Mouse (Mus musculus): ENCODE data around the gene Wdr18. TPM values are rescaled to one million over a fixed set of nuclear protein-coding genes. Genes with fewer than 3 reads are reported as not detected.
A peak's percentile ranks its signal among the peaks of the same experiment; 100 is the strongest.

The Wdr18 gene
- polyA plus RNA-seq, 1 experiment from 2014 or later = 80.2 TPM

GRCm38 (mm10) chr10:79986963-79987362, 27.0 kb downstream of the Wdr18 start:
- Histone ChIP-seq H3K36me3 (ENCODE audit: poor library complexity, severe bottlenecking) (no peaks in the 10 kb centered on the region), H3K9ac (0 out of 2 replicates have a peak overlapping the region, but pooled peaks have one; percentile 2), H3K4me1 (peaks cover 36% of the 10 kb centered on the region), H3K27me3 (peaks cover 48% of the 10 kb centered on the region), H3K4me3 (peak overlapping the region; percentile 10; the same call in 1 of the 2 replicates), H3K4me2 (peak overlapping the region; percentile 86), H3K9me3 (replicated peaks) (peaks cover 11% of the 10 kb centered on the region), H3K27ac (no peak overlapping the region)
- 2% methylated on average over 11 of the region's 11 CpGs for WGBS
- no peak for ATAC-seq

GRCm38 (mm10) chr10:79987771-79988505, 28.0 kb downstream of the Wdr18 start:
- no peaks in the 10 kb centered on the region for H3K36me3 ChIP-seq (ENCODE audit: poor library complexity, severe bottlenecking)
- peaks cover 48% of the 10 kb centered on the region for H3K27me3 ChIP-seq
- peaks cover 11% of the 10 kb centered on the region for H3K9me3 ChIP-seq (replicated peaks)
- H3K4me3 ChIP-seq = peak overlapping the region; percentile 42
- H3K4me1 ChIP-seq = peaks cover 29% of the 10 kb centered on the region
- no peak overlapping the region for H3K27ac ChIP-seq
- peak overlapping the region; percentile 60 for H3K9ac ChIP-seq
- 11% methylated on average over 27 of the region's 27 CpGs for WGBS
- H3K4me2 ChIP-seq = peak overlapping the region; percentile 58
- no peak for ATAC-seq

- H3K36me3 ChIP-seq (ENCODE audit: poor library complexity, severe bottlenecking) = no peaks in the 10 kb centered on the region
- H3K4me3 ChIP-seq = peak within 1 kb of the TSS; percentile 42
- peaks cover 22% of the 10 kb centered on the region for H3K4me1 ChIP-seq
- WGBS = 2% methylated on average over 42 of the region's 59 CpGs
- H3K4me2 ChIP-seq = peak within 1 kb of the TSS; percentile 58
- ATAC-seq = no peak
- peaks cover 48% of the 10 kb centered on the region for H3K27me3 ChIP-seq
- peaks cover 11% of the 10 kb centered on the region for H3K9me3 ChIP-seq (replicated peaks)
- H3K27ac ChIP-seq = no peak within 1 kb of the TSS
- peak within 1 kb of the TSS; percentile 60 for H3K9ac ChIP-seq
Measured at GRCm38 (mm10) chr10:79988506-79989271, 28.7 kb downstream of the Wdr18 start, which contains the start of gene Cnn2. Cnn2 (plus strand) TSS chr10:79988584.

- H3K4me1 ChIP-seq = peaks cover 24% of the 10 kb centered on the region
- no peak overlapping the region for H3K27ac ChIP-seq
- peak overlapping the region; percentile 42; the same call in 1 of the 2 replicates for H3K4me3 ChIP-seq
- H3K27me3 ChIP-seq = peaks cover 48% of the 10 kb centered on the region
- H3K4me2 ChIP-seq = peak overlapping the region; percentile 58; the same call in 1 of the 2 replicates
- WGBS = 29% methylated on average over 8 of the region's 8 CpGs
- ATAC-seq = no peak
- peaks cover 11% of the 10 kb centered on the region for H3K9me3 ChIP-seq (replicated peaks)
- no peak overlapping the region for H3K9ac ChIP-seq
- H3K36me3 ChIP-seq (ENCODE audit: poor library complexity, severe bottlenecking) = no peaks in the 10 kb centered on the region
Measured at GRCm38 (mm10) chr10:79989272-79989786, 29.4 kb downstream of the Wdr18 start.

- peaks cover 27% of the 10 kb centered on the region for H3K4me1 ChIP-seq
- H3K9me3 ChIP-seq (replicated peaks) = peaks cover 11% of the 10 kb centered on the region
- 11% methylated on average over 15 of the region's 15 CpGs for WGBS
- H3K36me3 ChIP-seq (ENCODE audit: poor library complexity, severe bottlenecking) = no peaks in the 10 kb centered on the region
- H3K27ac ChIP-seq = no peak overlapping the region
- no peak overlapping the region for H3K4me3 ChIP-seq
- H3K4me2 ChIP-seq = peak overlapping the region; percentile 58; the same call in 1 of the 2 replicates
- H3K9ac ChIP-seq = no peak overlapping the region
- H3K27me3 ChIP-seq = peaks cover 48% of the 10 kb centered on the region
- no peak for ATAC-seq
Measured at GRCm38 (mm10) chr10:79989870-79990269, 29.9 kb downstream of the Wdr18 start.

- Histone ChIP-seq H3K9me3 (replicated peaks) (peaks cover 11% of the 10 kb centered on the region), H3K9ac (no peak overlapping the region), H3K27me3 (peaks cover 48% of the 10 kb centered on the region), H3K27ac (no peak overlapping the region), H3K4me2 (no peak overlapping the region), H3K36me3 (ENCODE audit: poor library complexity, severe bottlenecking) (no peaks in the 10 kb centered on the region), H3K4me1 (peaks cover 22% of the 10 kb centered on the region), H3K4me3 (no peak overlapping the region)
- 50% methylated on average over 12 of the region's 12 CpGs for WGBS
- no peak for ATAC-seq
Measured at GRCm38 (mm10) chr10:79991099-79991498, 31.1 kb downstream of the Wdr18 start.

- 88% methylated on average over 6 of the region's 6 CpGs for WGBS
- Histone ChIP-seq H3K4me3 (no peak overlapping the region), H3K27ac (no peak overlapping the region), H3K9ac (no peak overlapping the region), H3K27me3 (peaks cover 46% of the 10 kb centered on the region), H3K9me3 (replicated peaks) (peaks cover 11% of the 10 kb centered on the region), H3K4me2 (no peak overlapping the region), H3K4me1 (peaks cover 17% of the 10 kb centered on the region), H3K36me3 (ENCODE audit: poor library complexity, severe bottlenecking) (no peaks in the 10 kb centered on the region)
- no peak for ATAC-seq
Measured at GRCm38 (mm10) chr10:79991548-79991947, 31.6 kb downstream of the Wdr18 start.

- 81% methylated on average over 16 of the region's 16 CpGs for WGBS
- Histone ChIP-seq H3K4me2 (no peak overlapping the region), H3K4me3 (no peak overlapping the region), H3K27ac (no peak overlapping the region), H3K9me3 (replicated peaks) (peaks cover 11% of the 10 kb centered on the region), H3K9ac (no peak overlapping the region), H3K4me1 (peaks cover 25% of the 10 kb centered on the region), H3K27me3 (peaks cover 30% of the 10 kb centered on the region), H3K36me3 (ENCODE audit: poor library complexity, severe bottlenecking) (no peaks in the 10 kb centered on the region)
- ATAC-seq = no peak
Measured at GRCm38 (mm10) chr10:79994397-79995115, 34.6 kb downstream of the Wdr18 start.

- Histone ChIP-seq H3K4me1 (peaks cover 25% of the 10 kb centered on the region), H3K27ac (no peak overlapping the region), H3K9ac (no peak overlapping the region), H3K4me2 (no peak overlapping the region; the same call in 1 of the 2 replicates), H3K4me3 (0 out of 2 replicates have a peak overlapping the region, but pooled peaks have one; percentile 51), H3K36me3 (ENCODE audit: poor library complexity, severe bottlenecking) (no peaks in the 10 kb centered on the region), H3K9me3 (replicated peaks) (peaks cover 11% of the 10 kb centered on the region), H3K27me3 (peaks cover 32% of the 10 kb centered on the region)
- WGBS = 92% methylated on average over 1 of the region's 1 CpGs
- ATAC-seq = no peak
Measured at GRCm38 (mm10) chr10:79995636-79996035, 35.7 kb downstream of the Wdr18 start.

- Histone ChIP-seq H3K4me3 (peak within 1 kb of the TSS; percentile 51), H3K4me2 (peak within 1 kb of the TSS; percentile 81), H3K36me3 (ENCODE audit: poor library complexity, severe bottlenecking) (no peaks in the 10 kb centered on the region), H3K4me1 (peaks cover 25% of the 10 kb centered on the region), H3K27me3 (peaks cover 32% of the 10 kb centered on the region), H3K27ac (peak within 1 kb of the TSS; percentile 52), H3K9ac (peak within 1 kb of the TSS; percentile 63), H3K9me3 (replicated peaks) (peaks cover 3% of the 10 kb centered on the region)
- under 1% methylated on average over 34 of the region's 34 CpGs for WGBS
- ATAC-seq = peak; percentile 89
Measured at GRCm38 (mm10) chr10:79996272-79997033, 36.5 kb downstream of the Wdr18 start, which contains the start of gene Abca7. Abca7 (plus strand) TSS chr10:79996494.
